Comparison of ENCODE assay signal across 15 mouse cellular contexts in the genomic region with DNA sequence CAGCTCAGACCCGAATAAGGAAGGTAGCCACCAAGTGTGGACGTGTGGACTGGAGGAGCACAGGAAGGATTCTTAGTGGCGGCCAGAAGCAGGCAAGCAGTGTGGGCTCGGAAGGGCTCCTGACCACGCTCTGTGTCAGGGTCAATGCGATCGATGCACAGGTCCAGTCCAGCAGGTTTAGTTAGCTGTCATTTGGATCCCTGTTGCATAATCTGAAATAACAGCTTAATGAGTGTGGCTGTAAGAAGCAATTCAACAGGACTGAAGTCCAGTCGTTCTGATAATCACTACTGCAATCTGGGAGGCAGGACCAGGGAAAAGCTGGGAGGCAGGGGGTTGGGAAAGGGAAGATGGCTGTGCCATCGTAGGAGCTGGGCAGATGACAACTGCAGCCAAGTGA. TPM values are rescaled to one million over a fixed set of nuclear protein-coding genes. Genes with fewer than 3 reads are reported as not detected.
A peak's percentile ranks its signal among the peaks of the same experiment; 100 is the strongest.
DNase-seq lines count a peak whose midpoint lies in the region; ATAC-seq and TF ChIP-seq lines count a peak whose summit lies in the region.
"Had no signal": no experiment of that assay in that cellular context is flagged by ENCODE, and none has a peak within 500 bp of the region (broad histone marks: within the 10 kb centered on the region; RNA-seq: fewer than 3 reads in every experiment).

No protein-coding gene starts in this region.

- H3K9me3 ChIP-seq in heart, embryonic 12.5 days (replicated peaks): no peaks in the 10 kb centered on the region
- no peaks in the 10 kb centered on the region for H3K9me3 ChIP-seq in liver, embryonic 12.5 days (replicated peaks)
- H3K9me3 ChIP-seq in liver, embryonic 11.5 days (ENCODE audit: control insufficient read depth, low read length): no peaks in the 10 kb centered on the region
- H3K9me3 ChIP-seq in intestine, embryonic 15.5 days: no peaks in the 10 kb centered on the region
- H3K9me3 ChIP-seq in liver, postnatal 0 days (ENCODE audit: low read length): no peaks in the 10 kb centered on the region
- H3K9me3 ChIP-seq: embryonic facial prominence, embryonic 12.5 days had no signal

- TF ChIP-seq EP300 in liver, postnatal 0 days (IDR thresholded peaks at IDR 0.05; ENCODE audit: low read depth): peak; percentile 24; the same call in 1 of the 2 replicates

- peaks cover 84% of the 10 kb centered on the region for H3K4me1 ChIP-seq in heart, embryonic 12.5 days (replicated peaks)
- H3K4me1 ChIP-seq in liver, embryonic 12.5 days: peaks cover 31% of the 10 kb centered on the region
- peaks cover 8% of the 10 kb centered on the region for H3K4me1 ChIP-seq in liver, embryonic 11.5 days (replicated peaks; ENCODE audit: control insufficient read depth, insufficient read depth, low read length)
- peaks cover 13% of the 10 kb centered on the region; the same call in 1 of the 2 replicates for H3K4me1 ChIP-seq in intestine, embryonic 15.5 days (replicated peaks)
- H3K4me1 ChIP-seq in liver, postnatal 0 days (ENCODE audit: insufficient read depth): peaks cover 17% of the 10 kb centered on the region

- peak overlapping the region; percentile 70 for H3K27ac ChIP-seq in heart, embryonic 12.5 days (ENCODE audit: poor library complexity, severe bottlenecking)
- H3K27ac ChIP-seq in liver, embryonic 12.5 days: no peak overlapping the region
- no peak overlapping the region for H3K27ac ChIP-seq in liver, embryonic 11.5 days (ENCODE audit: low read depth, low read length)
- peak overlapping the region; percentile 83 for H3K27ac ChIP-seq in intestine, embryonic 15.5 days
- peak overlapping the region; percentile 74 for H3K27ac ChIP-seq in liver, postnatal 0 days (ENCODE audit: low read depth)
- H3K27ac ChIP-seq: embryonic facial prominence, embryonic 12.5 days had no signal

- ATAC-seq in heart, embryonic 12.5 days (ENCODE audit: insufficient number of reproducible peaks, low FRiP score): no peak
- ATAC-seq in liver, embryonic 12.5 days: peak; percentile 27; the same call in 1 of the 2 replicates
- no peak for ATAC-seq in liver, embryonic 11.5 days (replicated peaks; ENCODE audit: low FRiP score)
- ATAC-seq in intestine, embryonic 15.5 days: peak; percentile 65
- ATAC-seq in liver, postnatal 0 days: peak; percentile 93
- ATAC-seq: forebrain, embryonic 16.5 days had no signal

- H3K4me3 ChIP-seq in heart, embryonic 12.5 days: no peak overlapping the region
- H3K4me3 ChIP-seq in liver, embryonic 12.5 days: no peak overlapping the region
- H3K4me3 ChIP-seq in liver, embryonic 11.5 days (ENCODE audit: low read depth, low read length): no peak overlapping the region
- H3K4me3 ChIP-seq in intestine, embryonic 15.5 days (replicated peaks): no peak overlapping the region
- H3K4me3 ChIP-seq in liver, postnatal 0 days (ENCODE audit: low read depth, low read length): no peak overlapping the region
- H3K4me3 ChIP-seq: embryonic facial prominence, embryonic 12.5 days had no signal

- no peak for DNase-seq in heart, adult 11 months
- no peak for DNase-seq in liver, embryonic 11.5 days (ENCODE audit: low spot score)
- peak; percentile 61 for DNase-seq in liver, postnatal 0 days
- DNase-seq in spleen, postnatal 14 days (ENCODE audit: low spot score in 2 of 2): no peak
- DNase-seq: B cell, adult 2 months; cerebellum, adult 18-20 months; kidney, postnatal 4 days; right cerebral cortex, adult 18-20 months; spleen, adult 18-20 months; thymus, postnatal 36 days had no signal

- no peaks in the 10 kb centered on the region for H3K36me3 ChIP-seq in heart, embryonic 12.5 days
- no peaks in the 10 kb centered on the region for H3K36me3 ChIP-seq in liver, embryonic 12.5 days
- H3K36me3 ChIP-seq in liver, embryonic 11.5 days (ENCODE audit: control insufficient read depth, insufficient read depth, low read length): no peaks in the 10 kb centered on the region
- no peaks in the 10 kb centered on the region for H3K36me3 ChIP-seq in intestine, embryonic 15.5 days
- H3K36me3 ChIP-seq in liver, postnatal 0 days (replicated peaks; ENCODE audit: insufficient read depth, low read length): no peaks in the 10 kb centered on the region
- H3K36me3 ChIP-seq: embryonic facial prominence, embryonic 12.5 days had no signal

- TF ChIP-seq CTCF in liver, postnatal 0 days (IDR thresholded peaks at IDR 0.05; ENCODE audit: low read depth): no peak

- no peak overlapping the region for H3K9ac ChIP-seq in heart, embryonic 12.5 days
- no peak overlapping the region for H3K9ac ChIP-seq in liver, embryonic 12.5 days
- no peak overlapping the region for H3K9ac ChIP-seq in liver, embryonic 11.5 days (ENCODE audit: low read depth, low read length)
- H3K9ac ChIP-seq in intestine, embryonic 15.5 days: no peak overlapping the region
- H3K9ac ChIP-seq in liver, postnatal 0 days (replicated peaks): no peak overlapping the region
- H3K9ac ChIP-seq: embryonic facial prominence, embryonic 12.5 days had no signal

- no peak overlapping the region for H3K4me2 ChIP-seq in heart, embryonic 12.5 days
- no peak overlapping the region for H3K4me2 ChIP-seq in liver, embryonic 12.5 days
- no peak overlapping the region for H3K4me2 ChIP-seq in liver, embryonic 11.5 days
- H3K4me2 ChIP-seq in intestine, embryonic 15.5 days (replicated peaks): peak overlapping the region; percentile 48
- H3K4me2 ChIP-seq in liver, postnatal 0 days (ENCODE audit: low read depth, low read length): peak overlapping the region; percentile 20; the same call in 1 of the 2 replicates
- H3K4me2 ChIP-seq: embryonic facial prominence, embryonic 12.5 days had no signal

- 68% methylated on average over 9 of the region's 9 CpGs for WGBS in heart, embryonic 12.5 days
- WGBS in liver, embryonic 12.5 days (ENCODE audit: insufficient replicate concordance): 69% methylated on average over 9 of the region's 9 CpGs
- 73% methylated on average over 9 of the region's 9 CpGs for WGBS in liver, embryonic 11.5 days
- WGBS in intestine, embryonic 15.5 days: 57% methylated on average over 9 of the region's 9 CpGs
- 57% methylated on average over 9 of the region's 9 CpGs for WGBS in liver, postnatal 0 days (ENCODE audit: insufficient replicate concordance)

- H3K27me3 ChIP-seq in heart, embryonic 12.5 days (replicated peaks): no peaks in the 10 kb centered on the region
- H3K27me3 ChIP-seq in liver, embryonic 12.5 days (replicated peaks): 0 out of 2 replicates have a peak, but pooled peaks cover 7% of the 10 kb centered on the region
- H3K27me3 ChIP-seq in liver, embryonic 11.5 days (replicated peaks; ENCODE audit: control insufficient read depth, insufficient read depth, low read length): no peaks in the 10 kb centered on the region
- H3K27me3 ChIP-seq in intestine, embryonic 15.5 days (replicated peaks): no peaks in the 10 kb centered on the region
- H3K27me3 ChIP-seq in liver, postnatal 0 days (ENCODE audit: insufficient read depth, low read length): no peaks in the 10 kb centered on the region
- H3K27me3 ChIP-seq: embryonic facial prominence, embryonic 12.5 days had no signal

RNA-seq across cellular contexts. Expression of a gene that starts 18.9 kb away (rescaled TPM):
- polyA plus RNA-seq in heart, embryonic 12.5 days (2016; fragmentation: Nextera tagmentation; extraction: Ambion mirVana): 121 and 122 TPM in 2 replicates
- polyA plus RNA-seq in liver, embryonic 12.5 days (2016; fragmentation: Nextera tagmentation; extraction: Ambion mirVana): 8.8 and 10.0 TPM in 2 replicates
- polyA plus RNA-seq in liver, embryonic 11.5 days (2014; fragmentation: Nextera tagmentation; extraction: Ambion mirVana): 16.0 and 17.7 TPM in 2 replicates
- 46.6 and 46.9 TPM in 2 replicates for polyA plus RNA-seq in intestine, embryonic 15.5 days (2015; fragmentation: Nextera tagmentation; extraction: Ambion mirVana)
- polyA plus RNA-seq in liver, postnatal 0 days (2015; fragmentation: Nextera tagmentation; extraction: Ambion mirVana): 8.6 and 9.1 TPM in 2 replicates

Comparison
In these comparisons a context has a peak if more than half of its experiments do, and no peak if none do; other contexts are left out.
1. ATAC-seq: peak in liver, embryonic 12.5 days (single experiment), intestine, embryonic 15.5 days (single experiment) and liver, postnatal 0 days (single experiment); none in heart, embryonic 12.5 days (single experiment) and liver, embryonic 11.5 days (single experiment).
2. H3K27ac ChIP-seq: peak in heart, embryonic 12.5 days (single experiment), intestine, embryonic 15.5 days (single experiment) and liver, postnatal 0 days (single experiment); none in liver, embryonic 12.5 days (single experiment) and liver, embryonic 11.5 days (single experiment).
3. H3K4me2 ChIP-seq: peak in intestine, embryonic 15.5 days (single experiment) and liver, postnatal 0 days (single experiment); none in heart, embryonic 12.5 days (single experiment), liver, embryonic 12.5 days (single experiment) and liver, embryonic 11.5 days (single experiment).